Comparison of ENCODE assay signal across 1 mouse cellular context in the genomic region with DNA sequence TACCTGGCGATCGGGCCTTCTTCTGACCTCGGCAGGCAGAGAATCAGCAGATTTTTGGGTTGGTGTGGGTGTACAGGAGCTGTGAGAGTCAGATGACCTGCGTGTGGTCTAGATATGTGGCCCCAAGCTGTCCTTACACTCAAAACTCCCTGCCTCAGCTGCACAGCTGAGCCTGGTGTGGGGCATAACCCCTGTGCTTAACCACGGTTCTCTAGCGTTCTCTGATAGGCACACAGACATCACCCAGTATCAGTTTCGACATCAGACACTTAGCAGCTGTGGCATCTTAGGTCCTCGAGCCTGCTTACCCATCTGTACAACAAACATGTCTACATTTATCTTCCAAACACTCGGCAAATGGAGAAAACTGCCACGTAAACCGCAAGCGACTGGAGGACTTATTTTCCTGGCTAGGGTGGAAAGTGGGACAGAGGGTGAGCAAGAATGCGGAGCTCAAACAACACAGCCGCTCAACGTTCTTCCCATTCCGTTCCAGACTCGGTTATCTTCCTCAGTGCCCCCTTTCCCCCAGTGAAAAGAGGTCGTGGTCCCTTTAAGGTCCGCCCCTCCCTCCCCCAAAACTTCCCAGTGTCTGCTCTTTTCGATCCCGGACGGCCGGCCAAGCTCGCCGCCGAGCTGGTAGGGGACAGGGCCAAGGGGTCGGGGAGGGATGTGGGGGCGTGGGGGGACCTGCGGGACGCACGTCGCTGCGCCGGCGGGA.
TF ChIP-seq lines count a peak whose summit lies in the region.

A gene (plus strand): TSS at position 321 of the 721 bp plus-strand sequence.

TF ChIP-seq in CH12.LX, 34 proteins besides CTCF, POLR2A, EP300 and RAD21 (continued from another document):
- TF ChIP-seq MYC (IDR thresholded peaks at IDR 0.05; ENCODE audit: low read depth, low read length) (0 out of 2 replicates have a peak, but pooled peaks have one; percentile 53), MAX (IDR thresholded peaks at IDR 0.05; ENCODE audit: low read length) (peak; percentile 61; the same call in 1 of the 2 replicates), MEF2A (IDR thresholded peaks at IDR 0.05; ENCODE audit: borderline replicate concordance, low read depth, low read length) (peak; percentile 49), CHD1 (IDR thresholded peaks at IDR 0.05; ENCODE audit: low read depth, low read length) (no peak), NRF1 (IDR thresholded peaks at IDR 0.05; ENCODE audit: low read depth, low read length) (peak; percentile 33; the same call in 1 of the 2 replicates), IRF4 (IDR thresholded peaks at IDR 0.05; ENCODE audit: low read depth, low read length) (peak; percentile 73), TCF12 (IDR thresholded peaks at IDR 0.05; ENCODE audit: low read depth, low read length) (peak; percentile 80; the same call in 1 of the 2 replicates), TBP (conservative IDR thresholded peaks at IDR 0.05; ENCODE audit: low read depth, low read length) (peak; percentile 79; the same call in 1 of the 2 replicates)
